Mouse (Mus musculus) kidney, adult 2 months (tissue): ENCODE results near the gene Depp1. TPM values are rescaled to one million over a fixed set of nuclear protein-coding genes. Genes with fewer than 3 reads are reported as not detected.

ENCODE experiments used
- DNase-seq: peaks from one replicate; pipeline ENCODE4 v3.0.0; 2021
- H3K27ac ChIP-seq: fragments of 200-500 bp; 2 replicates; pipeline ENCODE4 v1.5.1; 2012; ENCODE audit warnings: low read depth, low read length, control low read depth, inconsistent platforms; ENCODE audit not compliant: insufficient read depth
- H3K27me3 ChIP-seq: fragments of 200-500 bp; replicated peaks from 2 replicates; pipeline ENCODE4 v1.6.1; 2012; ENCODE audit warnings: mild to moderate bottlenecking, moderate library complexity, low read length, inconsistent platforms; ENCODE audit not compliant: control insufficient read depth, insufficient read depth
- H3K36me3 ChIP-seq: fragments of 200-500 bp; 2 replicates; pipeline ENCODE4 v1.6.1; 2012; ENCODE audit warnings: mild to moderate bottlenecking, moderate library complexity, low read length, inconsistent platforms; ENCODE audit not compliant: control insufficient read depth, insufficient read depth
- H3K4me1 ChIP-seq: fragments of 200-500 bp; 2 replicates; pipeline ENCODE4 v1.6.1; 2011; ENCODE audit warnings: low read length; ENCODE audit not compliant: control insufficient read depth, insufficient read depth
- H3K4me3 ChIP-seq: fragments of 200-500 bp; 2 replicates; pipeline ENCODE4 v1.5.1; 2011; ENCODE audit warnings: mild to moderate bottlenecking, low read depth, low read length, control low read depth; ENCODE audit not compliant: insufficient read depth
- CTCF ChIP-seq: fragments of 200-500 bp; conservative IDR thresholded peaks from 2 replicates; pipeline ENCODE4 v1.5.1; 2011; ENCODE audit warnings: low read depth, mild to moderate bottlenecking, control low read depth, low read length, moderate library complexity, mixed read lengths; ENCODE audit not compliant: insufficient read depth, insufficient read length
- POLR2A ChIP-seq: fragments of 200-500 bp; IDR thresholded peaks from one replicate; pipeline ENCODE4 v1.6.1; 2011; ENCODE audit warnings: low read depth, low read length, control low read depth
- WGBS: fragments of 180-500 bp; shearing (Covaris S2); methylation state at CpG from one replicate; pipeline ENCODE4 v1.1.7; 2018; 5-methylcytosine and 5-hydroxymethylcytosine counted together
- polyA plus RNA-seq: library from polyadenylated mRNA; depleted of rRNA; stranded (reverse); fragments of >200 nt; gene quantifications from 2 replicates; pipeline ENCODE4 v1.2.3, GENCODE M21; 2012

The Depp1 gene
- polyA plus RNA-seq, 1 experiment = 14.3 TPM

DNA sequence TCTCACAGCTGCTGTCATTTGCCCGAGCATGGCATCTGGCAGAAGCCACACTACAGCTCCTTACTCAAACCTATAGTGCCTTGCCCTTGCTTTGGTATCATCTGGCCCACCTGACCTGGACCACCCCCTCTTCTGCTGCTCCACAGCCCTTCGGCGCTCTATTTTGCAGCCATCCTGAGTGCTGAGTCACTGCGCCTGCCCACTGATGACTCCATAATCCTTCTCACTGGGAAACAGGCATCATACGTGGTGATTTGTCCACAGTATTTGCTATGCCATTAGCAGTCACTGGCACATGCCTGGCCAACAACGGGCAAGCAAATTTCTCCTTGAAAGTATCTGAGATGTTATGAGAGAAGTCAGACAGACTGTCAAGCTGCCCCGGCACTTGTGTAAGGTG is 598 bp upstream of the Depp1 start:
- no peak overlapping the region for H3K4me3 ChIP-seq
- no peak for DNase-seq
- TF ChIP-seq POLR2A (no peak), CTCF (no peak)
- H3K4me1 ChIP-seq = peaks cover 5% of the 10 kb centered on the region
- 82% methylated on average over 7 of the region's 7 CpGs for WGBS
- no peak overlapping the region; the same call in 1 of the 2 replicates for H3K27ac ChIP-seq
- no peaks in the 10 kb centered on the region for H3K27me3 ChIP-seq
- no peaks in the 10 kb centered on the region for H3K36me3 ChIP-seq

GRCm38 (mm10) chr6:116651437-116652118 is 1.2 kb downstream of the Depp1 start:
- TF ChIP-seq POLR2A (no peak), CTCF (peak; percentile 66)
- peak; percentile 68 for DNase-seq
- Histone ChIP-seq H3K4me3 (peak overlapping the region; percentile 60), H3K27me3 (no peaks in the 10 kb centered on the region), H3K4me1 (peaks cover 5% of the 10 kb centered on the region), H3K27ac (peak overlapping the region; percentile 27; the same call in 1 of the 2 replicates), H3K36me3 (no peaks in the 10 kb centered on the region)
- WGBS = 61% methylated on average over 20 of the region's 20 CpGs

DNA sequence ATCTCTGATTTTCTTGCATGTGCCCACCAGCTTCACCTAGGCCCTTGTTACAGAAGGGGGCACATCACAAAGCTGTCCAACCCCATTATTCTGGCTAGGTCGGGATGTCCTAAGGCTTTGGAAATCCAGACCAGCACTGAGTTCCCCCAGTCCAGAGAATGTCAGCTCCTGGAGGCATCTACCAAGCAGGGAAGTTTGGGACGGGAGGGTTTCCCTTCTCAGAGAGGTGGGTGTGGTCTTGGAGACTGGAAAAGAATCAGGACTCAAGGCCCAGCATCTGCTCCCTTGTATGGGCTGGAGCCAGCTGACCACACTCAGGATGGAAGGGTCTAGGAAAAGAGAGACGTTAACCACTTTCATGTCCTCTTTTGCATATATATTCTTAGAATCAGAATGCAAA is 2.8 kb downstream of the Depp1 start:
- no peak for DNase-seq
- Histone ChIP-seq H3K27ac (no peak overlapping the region), H3K4me1 (peaks cover 5% of the 10 kb centered on the region), H3K4me3 (no peak overlapping the region), H3K36me3 (no peaks in the 10 kb centered on the region), H3K27me3 (no peaks in the 10 kb centered on the region)
- WGBS = 68% methylated on average over 3 of the region's 3 CpGs
- TF ChIP-seq CTCF = no peak
- TF ChIP-seq POLR2A = no peak

GRCm38 (mm10) chr6:116653684-116654454 is 3.5 kb downstream of the Depp1 start:
- 42% methylated on average over 9 of the region's 9 CpGs for WGBS
- DNase-seq = peak; percentile 70
- no peak overlapping the region for H3K4me3 ChIP-seq
- H3K27me3 ChIP-seq = no peaks in the 10 kb centered on the region
- peaks cover 5% of the 10 kb centered on the region for H3K4me1 ChIP-seq
- TF ChIP-seq CTCF (peak; percentile 26; the same call in 1 of the 2 replicates), POLR2A (no peak)
- H3K27ac ChIP-seq = no peak overlapping the region
- H3K36me3 ChIP-seq = no peaks in the 10 kb centered on the region

DNA sequence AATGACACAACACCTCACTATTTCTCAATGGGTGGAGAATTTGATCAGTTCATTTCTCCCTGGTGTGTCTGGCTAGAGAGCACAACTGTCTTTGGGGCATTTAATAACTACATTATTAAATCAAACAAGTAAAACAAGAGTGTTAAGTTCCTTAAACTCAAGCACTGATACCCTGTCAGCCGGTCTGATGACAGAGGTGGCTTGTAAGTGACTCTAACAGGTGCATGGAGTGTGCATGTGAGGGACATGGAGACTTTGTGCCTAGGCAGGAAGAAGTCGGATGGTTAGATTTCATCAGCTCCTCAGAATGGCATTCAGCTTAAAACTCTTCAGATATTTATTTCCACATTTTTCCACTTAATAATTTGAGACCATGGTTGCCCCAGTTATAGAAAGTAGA is 13.0 kb downstream of the Depp1 start:
- WGBS = 91% methylated on average over 2 of the region's 2 CpGs
- TF ChIP-seq POLR2A = no peak
- TF ChIP-seq CTCF = no peak
- no peak for DNase-seq
- no peaks in the 10 kb centered on the region for H3K27me3 ChIP-seq
- no peak overlapping the region for H3K27ac ChIP-seq
- no peak overlapping the region for H3K4me3 ChIP-seq
- H3K4me1 ChIP-seq = no peaks in the 10 kb centered on the region
- H3K36me3 ChIP-seq = no peaks in the 10 kb centered on the region

DNA sequence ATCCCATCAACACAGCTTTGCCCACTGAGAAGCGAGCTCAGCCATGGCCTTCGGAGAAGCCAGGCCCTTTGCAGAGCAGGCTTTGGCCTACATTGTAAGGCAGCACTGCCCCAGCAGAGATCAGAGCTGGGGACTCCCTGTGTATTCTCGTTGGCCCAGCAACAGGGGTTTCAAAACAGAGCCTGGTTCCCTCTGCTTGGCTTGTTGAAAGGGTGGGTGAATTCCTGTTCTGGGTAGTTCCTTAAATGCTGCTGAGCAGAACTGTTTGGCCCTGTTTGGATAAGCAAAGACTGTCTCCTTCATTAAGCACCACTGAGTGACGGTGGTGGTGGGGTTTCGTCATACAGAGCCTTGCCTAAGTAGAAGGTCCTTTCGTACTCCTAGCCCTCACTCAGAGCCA is 13.6 kb downstream of the Depp1 start:
- TF ChIP-seq POLR2A = no peak
- TF ChIP-seq CTCF = no peak
- 86% methylated on average over 6 of the region's 6 CpGs for WGBS
- Histone ChIP-seq H3K27me3 (no peaks in the 10 kb centered on the region), H3K36me3 (no peaks in the 10 kb centered on the region), H3K4me3 (no peak overlapping the region), H3K27ac (no peak overlapping the region), H3K4me1 (no peaks in the 10 kb centered on the region)
- DNase-seq = no peak

DNA sequence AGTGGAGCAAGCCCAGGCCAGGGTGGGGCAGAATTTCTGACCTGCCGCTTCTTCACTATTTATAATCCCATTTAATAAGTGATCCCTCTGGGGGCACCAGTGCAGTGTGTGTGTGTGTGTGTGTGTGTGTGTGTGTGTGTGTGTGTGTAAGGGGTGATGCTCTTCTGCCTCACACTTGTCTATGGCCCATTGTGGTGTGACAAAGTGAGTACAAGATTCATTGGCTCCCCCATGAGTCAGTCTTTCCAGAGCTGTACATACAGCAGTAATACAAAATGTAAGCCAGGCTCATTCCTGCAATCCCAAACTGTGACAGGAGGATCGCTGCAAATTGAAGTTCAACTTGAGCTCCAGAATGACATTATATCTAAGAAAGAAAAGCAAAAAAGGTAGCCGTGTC is 14.4 kb downstream of the Depp1 start:
- Histone ChIP-seq H3K4me3 (no peak overlapping the region), H3K27ac (no peak overlapping the region), H3K4me1 (no peaks in the 10 kb centered on the region), H3K27me3 (no peaks in the 10 kb centered on the region), H3K36me3 (no peaks in the 10 kb centered on the region)
- WGBS = 62% methylated on average over 3 of the region's 3 CpGs
- no peak for DNase-seq
- TF ChIP-seq POLR2A = no peak
- TF ChIP-seq CTCF = no peak
